Mouse (Mus musculus) ES-E14 (cell line): Measurements from ENCODE around the gene Ift122. TPM values are rescaled to one million over a fixed set of nuclear protein-coding genes. Genes with fewer than 3 reads are reported as not detected.

Experiments used
- DNase-seq: peaks from one replicate; pipeline ENCODE4 v3.0.0-alpha.2; 2013; ENCODE audit warnings: low read depth, low spot score
- H3K27ac ChIP-seq: 2 replicates; pipeline ENCODE4 v1.5.1; 2012; ENCODE audit warnings: low read depth, mild to moderate bottlenecking, low read length, moderate library complexity, mixed read lengths; ENCODE audit not compliant: poor library complexity, insufficient read depth, severe bottlenecking
- H3K36me3 ChIP-seq: 2 replicates; pipeline ENCODE4 v1.6.1; 2012; ENCODE audit warnings: mild to moderate bottlenecking, low read length, moderate library complexity, mixed read lengths; ENCODE audit not compliant: control insufficient read depth, poor library complexity, insufficient read depth, severe bottlenecking
- H3K4me1 ChIP-seq, 2 experiments: fragments of 150-350 bp in 1 of 2; sonication (generic) in 1 of 2; 2 replicates each; pipeline ENCODE4 v1.6.1; 2012; ENCODE audit warnings: low read length in 2 of 2, mild to moderate bottlenecking in 1 of 2, mixed read lengths in 1 of 2; ENCODE audit not compliant: control insufficient read depth in 2 of 2, insufficient read depth in 2 of 2, poor library complexity in 1 of 2
- H3K4me3 ChIP-seq, 2 experiments: fragments of 150-350 bp in 1 of 2; sonication (generic) in 1 of 2; 2 replicates each; pipeline ENCODE4 v1.5.1; 2012; ENCODE audit warnings: low read length in 2 of 2, low read depth in 1 of 2, mild to moderate bottlenecking in 1 of 2, mixed read lengths in 1 of 2; ENCODE audit not compliant: insufficient read depth in 1 of 2, poor library complexity in 1 of 2, severe bottlenecking in 1 of 2
- H3K9ac ChIP-seq: 2 replicates; pipeline ENCODE4 v1.6.1; 2012; ENCODE audit warnings: low read depth, mild to moderate bottlenecking, low read length, mixed read lengths; ENCODE audit not compliant: poor library complexity, insufficient read depth, severe bottlenecking
- H3K9me3 ChIP-seq: fragments of 150-350 bp; sonication (generic); 2 replicates; pipeline ENCODE4 v1.6.1; 2012; ENCODE audit warnings: low read depth, mild to moderate bottlenecking, low read length; ENCODE audit not compliant: control insufficient read depth, insufficient read depth
- CHD2 ChIP-seq: IDR thresholded peaks from 2 replicates; pipeline ENCODE4 v1.6.1; 2014; ENCODE audit warnings: mild to moderate bottlenecking, low read depth, low read length, inconsistent platforms
- HCFC1 ChIP-seq: IDR thresholded peaks from 2 replicates; pipeline ENCODE4 v1.6.1; 2012; ENCODE audit warnings: low read length, inconsistent platforms, borderline replicate concordance; ENCODE audit not compliant: insufficient read depth
- MAFK ChIP-seq: IDR thresholded peaks from 2 replicates; pipeline ENCODE4 v1.6.1; 2014; ENCODE audit warnings: mild to moderate bottlenecking, low read depth, low read length, inconsistent platforms; ENCODE audit not compliant: insufficient read depth
- ZC3H11A ChIP-seq: IDR thresholded peaks from 2 replicates; pipeline ENCODE4 v1.6.1; 2012; ENCODE audit warnings: low read depth, mild to moderate bottlenecking, inconsistent platforms, low read length, borderline replicate concordance
- ZNF384 ChIP-seq: IDR thresholded peaks from 2 replicates; pipeline ENCODE4 v1.6.1; 2012; ENCODE audit warnings: low read depth, low read length, inconsistent platforms
- in situ Hi-C, 2 experiments: fragments of 600-800 bp; cut with MboI; formaldehyde crosslinking; loops; one replicate each; pipeline ENCODE4 v1.15.1; 2025; ENCODE audit warnings: low sequenced_read_pairs in 2 of 2, inconsistent platforms in 1 of 2; ENCODE audit not compliant: unreplicated experiment in 2 of 2
- total RNA-seq: library from RNA; depleted of rRNA; stranded (reverse); fragments of 300-350 nt; gene quantifications from 2 replicates; pipeline ENCODE4 v1.2.3, GENCODE M21; 2012

Gene Ift122
- total RNA-seq, 1 experiment = 8.5 TPM

DNA sequence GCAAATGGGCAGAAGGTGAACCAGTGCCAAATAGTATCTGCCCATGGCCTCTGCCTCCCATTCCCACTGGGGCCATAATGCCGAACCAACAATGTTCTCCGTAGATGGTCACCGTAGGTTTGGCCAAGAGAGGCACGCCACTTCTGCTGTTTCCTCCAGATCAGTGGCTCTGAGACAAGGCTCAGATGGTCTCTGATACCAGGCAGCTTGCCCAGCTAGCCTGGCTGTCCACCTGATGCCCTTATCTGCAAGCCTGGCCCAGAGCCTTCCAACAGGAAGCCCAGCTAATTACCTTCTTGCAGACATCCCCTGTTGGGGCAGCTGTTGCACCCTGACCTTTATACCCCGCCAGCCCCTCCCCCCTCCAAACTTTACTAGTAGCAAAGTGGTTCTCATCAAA lies 114.8 kb downstream of the Ift122 start:
- in situ Hi-C loops = no loop called here
- H3K4me1 ChIP-seq = no peaks in the 10 kb centered on the region
- H3K9ac ChIP-seq = no peak overlapping the region
- H3K4me3 ChIP-seq = no peak overlapping the region
- H3K9me3 ChIP-seq = no peaks in the 10 kb centered on the region
- no peaks in the 10 kb centered on the region for H3K36me3 ChIP-seq
- TF ChIP-seq MAFK = no peak
- TF ChIP-seq CHD2 = no peak
- no peak for TF ChIP-seq ZC3H11A
- TF ChIP-seq HCFC1 = no peak
- no peak overlapping the region for H3K27ac ChIP-seq
- DNase-seq = no peak

DNA sequence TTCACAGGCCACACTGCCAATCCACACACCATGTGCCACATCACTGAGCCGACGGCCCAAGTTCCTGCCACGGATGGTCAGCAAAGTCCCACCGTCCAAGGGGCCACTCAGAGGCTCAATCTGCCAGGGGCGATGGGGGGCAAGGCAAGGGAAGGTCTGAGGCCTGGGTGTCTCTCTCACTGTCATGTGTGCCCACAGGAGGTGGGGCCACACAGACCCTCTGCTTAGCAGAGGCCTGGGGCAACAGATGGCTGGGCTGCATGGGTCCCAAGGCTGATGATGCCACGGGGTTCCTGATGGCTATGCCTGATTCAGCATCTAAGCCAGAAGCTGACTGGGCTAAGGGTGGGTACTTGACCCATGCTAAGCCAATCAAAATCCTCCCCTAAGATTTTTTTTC lies 115.4 kb downstream of the Ift122 start:
- Histone ChIP-seq H3K27ac (no peak overlapping the region), H3K9me3 (no peaks in the 10 kb centered on the region), H3K4me1 (no peaks in the 10 kb centered on the region), H3K9ac (no peak overlapping the region), H3K4me3 (no peak overlapping the region), H3K36me3 (no peaks in the 10 kb centered on the region)
- TF ChIP-seq ZNF384 (no peak), HCFC1 (no peak), ZC3H11A (no peak)
- DNase-seq = no peak
- in situ Hi-C loops = no loop called here

DNA sequence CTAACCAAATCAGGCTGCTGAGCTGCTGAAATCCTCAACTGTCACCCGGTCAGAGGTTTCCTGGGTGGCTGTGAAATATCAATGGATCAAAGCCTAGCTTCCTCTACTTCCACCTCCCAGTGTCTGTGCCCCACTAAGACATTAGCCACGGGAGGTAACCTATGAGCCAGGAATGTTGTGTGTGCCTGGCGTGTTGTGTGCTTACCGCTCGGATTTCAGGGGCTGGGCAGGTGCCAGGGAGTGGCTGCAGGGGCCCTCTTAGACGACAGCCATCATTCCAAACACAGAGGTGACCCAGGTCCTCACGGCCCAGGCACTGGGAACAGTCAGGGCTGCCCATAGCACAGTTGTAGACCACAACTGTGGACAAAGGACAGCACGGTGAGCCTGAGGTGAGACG lies 115.8 kb downstream of the Ift122 start:
- Histone ChIP-seq H3K4me1 (no peaks in the 10 kb centered on the region), H3K27ac (no peak overlapping the region), H3K9me3 (no peaks in the 10 kb centered on the region), H3K36me3 (no peaks in the 10 kb centered on the region), H3K9ac (no peak overlapping the region), H3K4me3 (no peak overlapping the region)
- in situ Hi-C loops = no loop called here
- no peak for TF ChIP-seq ZC3H11A
- no peak for TF ChIP-seq ZNF384
- TF ChIP-seq CHD2 = no peak
- TF ChIP-seq MAFK = no peak
- no peak for TF ChIP-seq HCFC1
- no peak for DNase-seq

DNA sequence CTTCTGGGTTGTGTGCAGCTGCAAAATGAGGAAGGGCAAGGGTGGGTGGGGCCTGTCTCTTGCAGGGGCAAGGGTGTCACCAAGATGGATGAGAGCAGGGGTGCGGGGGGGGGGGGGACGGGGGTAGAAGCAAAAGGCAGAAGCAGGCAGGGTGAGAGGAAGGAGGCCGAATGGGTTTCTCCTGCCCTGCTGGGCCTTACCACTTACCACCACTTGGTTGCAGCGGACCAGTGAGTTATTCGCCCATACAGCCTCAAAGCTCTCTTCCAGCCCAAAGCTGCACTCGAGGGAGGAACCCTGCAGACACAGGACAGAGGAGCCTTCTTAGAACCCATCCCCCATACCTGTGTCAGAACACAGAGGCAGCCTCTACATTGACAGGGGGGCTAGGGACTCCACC lies 116.7 kb downstream of the Ift122 start:
- H3K27ac ChIP-seq = no peak overlapping the region
- no peaks in the 10 kb centered on the region for H3K9me3 ChIP-seq
- DNase-seq = no peak
- in situ Hi-C loops = no loop called here
- TF ChIP-seq CHD2 = no peak
- TF ChIP-seq ZC3H11A = no peak
- no peak for TF ChIP-seq ZNF384
- no peak for TF ChIP-seq HCFC1
- no peak for TF ChIP-seq MAFK
- no peak overlapping the region for H3K9ac ChIP-seq
- no peaks in the 10 kb centered on the region for H3K4me1 ChIP-seq
- H3K36me3 ChIP-seq = no peaks in the 10 kb centered on the region
- no peak overlapping the region for H3K4me3 ChIP-seq
